Mouse (Mus musculus): ENCODE measurements around the gene 4930556J24Rik.

- TF ChIP-seq ZNF384 (IDR thresholded peaks at IDR 0.05; ENCODE audit: low read depth, low read length) (no peak), CHD2 (IDR thresholded peaks at IDR 0.05; ENCODE audit: low read depth, low read length) (no peak)
Measured at GRCm38 (mm10) chr11:3922731-3923130, 53.8 kb downstream of the 4930556J24Rik start.

All from ES-E14 (cell line).